Mouse (Mus musculus) bone marrow macrophage, adult 2 months (primary cell): ENCODE results near the gene Hist1h1d. TPM values are rescaled to one million over a fixed set of nuclear protein-coding genes. Genes with fewer than 3 reads are reported as not detected.

ENCODE experiments used
- H3K27ac ChIP-seq: 2 replicates; pipeline ENCODE4 v1.5.1; 2012; ENCODE audit warnings: low read depth, low read length; ENCODE audit not compliant: insufficient read depth
- H3K4me1 ChIP-seq: 2 replicates; pipeline ENCODE4 v1.6.1; 2012; ENCODE audit warnings: low read length; ENCODE audit not compliant: control insufficient read depth, insufficient read depth
- H3K4me3 ChIP-seq: 2 replicates; pipeline ENCODE4 v1.5.1; 2012; ENCODE audit warnings: mild to moderate bottlenecking, low read length, moderate library complexity; ENCODE audit not compliant: insufficient read depth
- CTCF ChIP-seq: IDR thresholded peaks from 2 replicates; pipeline ENCODE4 v1.5.1; 2012; ENCODE audit warnings: low read depth, mild to moderate bottlenecking, low read length, moderate library complexity
- POLR2A ChIP-seq: IDR thresholded peaks from 2 replicates; pipeline ENCODE4 v1.6.1; 2012; ENCODE audit warnings: mild to moderate bottlenecking, low read depth, low read length, borderline replicate concordance
- polyA plus RNA-seq: library from polyadenylated mRNA; stranded (reverse); fragments of >200 nt; gene quantifications from 2 replicates; pipeline ENCODE4 v1.2.4, GENCODE M21; 2012; ENCODE audit not compliant: missing spikeins, insufficient read depth, insufficient read length

The Hist1h1d gene
- polyA plus RNA-seq, 1 experiment = 0.39 TPM

GRCm38 (mm10) chr13:23597957-23598356 is 44.9 kb downstream of the Hist1h1d start:
- TF ChIP-seq POLR2A (no peak), CTCF (peak; percentile 51; the same call in 1 of the 2 replicates)
- Histone ChIP-seq H3K27ac (no peak overlapping the region), H3K4me1 (peaks cover 4% of the 10 kb centered on the region), H3K4me3 (no peak overlapping the region)

GRCm38 (mm10) chr13:23603182-23603699 is 50.2 kb downstream of the Hist1h1d start:
- no peak for TF ChIP-seq POLR2A
- TF ChIP-seq CTCF = no peak
- Histone ChIP-seq H3K27ac (no peak overlapping the region), H3K4me1 (peaks cover 5% of the 10 kb centered on the region; the same call in 1 of the 2 replicates), H3K4me3 (no peak overlapping the region)

- no peak overlapping the region for H3K27ac ChIP-seq
- peaks cover 8% of the 10 kb centered on the region; the same call in 1 of the 2 replicates for H3K4me1 ChIP-seq
- no peak overlapping the region for H3K4me3 ChIP-seq
- no peak for TF ChIP-seq POLR2A
- no peak for TF ChIP-seq CTCF
These were observed 51.4 kb downstream of the Hist1h1d start for GRCm38 (mm10) chr13:23604452-23604851.

- H3K4me3 ChIP-seq = no peak overlapping the region
- TF ChIP-seq CTCF = no peak
- TF ChIP-seq POLR2A = no peak
- no peak overlapping the region for H3K27ac ChIP-seq
- H3K4me1 ChIP-seq = peaks cover 13% of the 10 kb centered on the region
These were observed 52.0 kb downstream of the Hist1h1d start for GRCm38 (mm10) chr13:23605052-23605451.

- TF ChIP-seq CTCF (no peak), POLR2A (no peak)
- H3K4me3 ChIP-seq = no peak overlapping the region
- peaks cover 13% of the 10 kb centered on the region for H3K4me1 ChIP-seq
- H3K27ac ChIP-seq = no peak overlapping the region
These were observed 56.1 kb downstream of the Hist1h1d start for GRCm38 (mm10) chr13:23609209-23609608.

GRCm38 (mm10) chr13:23609844-23610243 is 56.8 kb downstream of the Hist1h1d start:
- H3K27ac ChIP-seq = no peak overlapping the region
- no peak for TF ChIP-seq POLR2A

More at GRCm38 (mm10) chr13:23609844-23610243, 56.8 kb downstream of the Hist1h1d start:
- Histone ChIP-seq H3K4me3 (no peak overlapping the region), H3K4me1 (peaks cover 13% of the 10 kb centered on the region)

Other genes with a start within 250 kb of the Hist1h1d start
- gene Zfp322a, start 184.1 kb upstream of the Hist1h1d start, polyA plus RNA-seq = 14.9 and 16.4 TPM in 2 replicates
- gene Abt1, start 129.4 kb upstream of the Hist1h1d start, polyA plus RNA-seq = 4.8 and 4.9 TPM in 2 replicates
- gene Btn1a1, start 87.4 kb upstream of the Hist1h1d start, polyA plus RNA-seq = not detected in 2 replicates
- not detected in 2 replicates for gene Btn2a2, start 64.4 kb upstream of the Hist1h1d start, polyA plus RNA-seq
- gene Hist1h4h, start 22.2 kb upstream of the Hist1h1d start, polyA plus RNA-seq = 2.5 and 3.1 TPM in 2 replicates
- gene Hist1h2af, start 19.4 kb upstream of the Hist1h1d start, polyA plus RNA-seq = 42.5 and 76.9 TPM in 2 replicates
- not detected in 2 replicates for gene Hist1h3g, start 17.8 kb upstream of the Hist1h1d start, polyA plus RNA-seq
- gene Hist1h2bh, start 9.9 kb upstream of the Hist1h1d start, polyA plus RNA-seq = 0.71 and 0.97 TPM in 2 replicates
- 0.80 TPM in 1 of 2 replicates, not detected in the other for gene Hist1h3f, start 9.2 kb upstream of the Hist1h1d start, polyA plus RNA-seq
- gene Hist1h4f, start 1.6 kb upstream of the Hist1h1d start, polyA plus RNA-seq = 4.7 TPM in 1 of 2 replicates, not detected in the other
- gene Hist1h3e, start 9.1 kb downstream of the Hist1h1d start, polyA plus RNA-seq = 1.5 and 3.6 TPM in 2 replicates
- gene Hist1h2ae, start 18.0 kb downstream of the Hist1h1d start, polyA plus RNA-seq = 1.7 TPM in 1 of 2 replicates, not detected in the other
- 9.8 and 11.9 TPM in 2 replicates for gene Hist1h2bg, start 18.1 kb downstream of the Hist1h1d start, polyA plus RNA-seq
- 3.8 and 7.9 TPM in 2 replicates for gene Hist1h2bf, start 20.9 kb downstream of the Hist1h1d start, polyA plus RNA-seq
- gene Hist1h2ad, start 21.1 kb downstream of the Hist1h1d start, polyA plus RNA-seq = not detected in 2 replicates
- 2.3 and 3.2 TPM in 2 replicates for gene Hist1h3d, start 22.5 kb downstream of the Hist1h1d start, polyA plus RNA-seq
- gene Hist1h4d, start 28.3 kb downstream of the Hist1h1d start, polyA plus RNA-seq = 1.6 and 2.5 TPM in 2 replicates
- gene Hist1h2be, start 67.9 kb downstream of the Hist1h1d start, polyA plus RNA-seq = 0.86 and 2.1 TPM in 2 replicates
- gene Hist1h1e, start 69.3 kb downstream of the Hist1h1d start, polyA plus RNA-seq = 2.6 TPM in 2 replicates
- 0.35 and 0.40 TPM in 2 replicates for gene Hist1h2ac, start 130.7 kb downstream of the Hist1h1d start, polyA plus RNA-seq
- gene Hist1h2bc, start 130.9 kb downstream of the Hist1h1d start, polyA plus RNA-seq = 55.8 and 61.9 TPM in 2 replicates
- gene Hist1h1t, start 142.6 kb downstream of the Hist1h1d start, polyA plus RNA-seq = 0.62 TPM in 1 of 2 replicates, not detected in the other
- not detected in 2 replicates for gene Hist1h4c, start 145.2 kb downstream of the Hist1h1d start, polyA plus RNA-seq
- 95.3 and 104 TPM in 2 replicates for gene Hfe, start 157.6 kb downstream of the Hist1h1d start, polyA plus RNA-seq
- 75.5 and 80.8 TPM in 2 replicates for gene Hist1h1c, start 185.5 kb downstream of the Hist1h1d start, polyA plus RNA-seq
- 1.2 TPM in 1 of 2 replicates, not detected in the other for gene Hist1h3c, start 192.3 kb downstream of the Hist1h1d start, polyA plus RNA-seq
- gene Hist1h2bb, start 193.5 kb downstream of the Hist1h1d start, polyA plus RNA-seq = 1.3 TPM in 1 of 2 replicates, not detected in the other
- 4.3 and 8.4 TPM in 2 replicates for gene Hist1h2ab, start 197.9 kb downstream of the Hist1h1d start, polyA plus RNA-seq
- gene Hist1h3b, start 199.0 kb downstream of the Hist1h1d start, polyA plus RNA-seq = 2.1 and 4.8 TPM in 2 replicates
- gene Hist1h4b, start 203.8 kb downstream of the Hist1h1d start, polyA plus RNA-seq = 4.5 and 5.1 TPM in 2 replicates
- gene Hist1h4a, start 208.0 kb downstream of the Hist1h1d start, polyA plus RNA-seq = not detected in 2 replicates
- not detected in 2 replicates for gene Hist1h3a, start 209.1 kb downstream of the Hist1h1d start, polyA plus RNA-seq
- not detected in 2 replicates for gene Hist1h1a, start 210.4 kb downstream of the Hist1h1d start, polyA plus RNA-seq
- gene Trim38, start 216.7 kb downstream of the Hist1h1d start, polyA plus RNA-seq = not detected in 2 replicates